Mouse (Mus musculus): ENCODE results near the gene Map4k4. TPM values are rescaled to one million over a fixed set of nuclear protein-coding genes. Genes with fewer than 3 reads are reported as not detected.
A peak's percentile ranks its signal among the peaks of the same experiment; 100 is the strongest.

Map4k4 gene
- total RNA-seq (2014; fragmentation: Nextera tagmentation) (20.4 and 29.0 TPM in 2 replicates), total RNA-seq (2017) (29.6 and 49.0 TPM in 2 replicates)

- ATAC-seq (replicated peaks; ENCODE audit: low FRiP score, low TSS enrichment, poor library complexity, severe bottlenecking) = peak; percentile 46; the same call in 1 of the 2 replicates
Measured at GRCm38 (mm10) chr1:39900181-39901005, at the start of gene Map4k4. Gene Map4k4, plus strand, starts transcription at chr1:39900913.

GRCm38 (mm10) chr1:39855949-39856348, 44.8 kb upstream of the Map4k4 start:
- peak; percentile 59 for ATAC-seq (replicated peaks; ENCODE audit: low FRiP score, low TSS enrichment, poor library complexity, severe bottlenecking)

- ATAC-seq (replicated peaks; ENCODE audit: low FRiP score, low TSS enrichment, poor library complexity, severe bottlenecking) = no peak
Measured at GRCm38 (mm10) chr1:39856795-39857447, 43.8 kb upstream of the Map4k4 start.

GRCm38 (mm10) chr1:39857448-39857820, 43.3 kb upstream of the Map4k4 start:
- no peak for ATAC-seq (replicated peaks; ENCODE audit: low FRiP score, low TSS enrichment, poor library complexity, severe bottlenecking)

- no peak for ATAC-seq (replicated peaks; ENCODE audit: low FRiP score, low TSS enrichment, poor library complexity, severe bottlenecking)
Measured at GRCm38 (mm10) chr1:39859213-39859612, 41.5 kb upstream of the Map4k4 start.

- no peak; the same call in 1 of the 2 replicates for ATAC-seq (replicated peaks; ENCODE audit: low FRiP score, low TSS enrichment, poor library complexity, severe bottlenecking)
Measured at GRCm38 (mm10) chr1:39866367-39867141, 34.2 kb upstream of the Map4k4 start.

GRCm38 (mm10) chr1:39867142-39867525, 33.6 kb upstream of the Map4k4 start:
- ATAC-seq (replicated peaks; ENCODE audit: low FRiP score, low TSS enrichment, poor library complexity, severe bottlenecking) = no peak

- ATAC-seq (replicated peaks; ENCODE audit: low FRiP score, low TSS enrichment, poor library complexity, severe bottlenecking) = peak; percentile 54
Measured at GRCm38 (mm10) chr1:39867966-39868593, 32.6 kb upstream of the Map4k4 start.

- ATAC-seq (replicated peaks; ENCODE audit: low FRiP score, low TSS enrichment, poor library complexity, severe bottlenecking) = no peak
Measured at GRCm38 (mm10) chr1:39868825-39869571, 31.7 kb upstream of the Map4k4 start.

- ATAC-seq (replicated peaks; ENCODE audit: low FRiP score, low TSS enrichment, poor library complexity, severe bottlenecking) = no peak
Measured at GRCm38 (mm10) chr1:39869721-39870201, 31.0 kb upstream of the Map4k4 start.

GRCm38 (mm10) chr1:39877981-39878380, 22.7 kb upstream of the Map4k4 start:
- ATAC-seq (replicated peaks; ENCODE audit: low FRiP score, low TSS enrichment, poor library complexity, severe bottlenecking) = no peak

GRCm38 (mm10) chr1:39882505-39882904, 18.2 kb upstream of the Map4k4 start:
- ATAC-seq (replicated peaks; ENCODE audit: low FRiP score, low TSS enrichment, poor library complexity, severe bottlenecking) = no peak

GRCm38 (mm10) chr1:39884803-39885515, 15.8 kb upstream of the Map4k4 start:
- ATAC-seq (replicated peaks; ENCODE audit: low FRiP score, low TSS enrichment, poor library complexity, severe bottlenecking) = no peak

GRCm38 (mm10) chr1:39887997-39888396, 12.7 kb upstream of the Map4k4 start:
- no peak for ATAC-seq (replicated peaks; ENCODE audit: low FRiP score, low TSS enrichment, poor library complexity, severe bottlenecking)

GRCm38 (mm10) chr1:39889429-39889828, 11.3 kb upstream of the Map4k4 start:
- ATAC-seq (replicated peaks; ENCODE audit: low FRiP score, low TSS enrichment, poor library complexity, severe bottlenecking) = no peak

GRCm38 (mm10) chr1:39889973-39890372, 10.7 kb upstream of the Map4k4 start:
- ATAC-seq (replicated peaks; ENCODE audit: low FRiP score, low TSS enrichment, poor library complexity, severe bottlenecking) = no peak

GRCm38 (mm10) chr1:39893153-39893880, 7.4 kb upstream of the Map4k4 start:
- no peak for ATAC-seq (replicated peaks; ENCODE audit: low FRiP score, low TSS enrichment, poor library complexity, severe bottlenecking)

- ATAC-seq (replicated peaks; ENCODE audit: low FRiP score, low TSS enrichment, poor library complexity, severe bottlenecking) = no peak
Measured at GRCm38 (mm10) chr1:39895097-39895496, 5.6 kb upstream of the Map4k4 start.
